Mouse (Mus musculus): ENCODE results near the gene Ppib. TPM values are rescaled to one million over a fixed set of nuclear protein-coding genes. Genes with fewer than 3 reads are reported as not detected.

Gene Ppib
- polyA plus RNA-seq (2012; rRNA removed; ENCODE audit: low replicate concordance) = 202 and 333 TPM in 2 replicates

GRCm38 (mm10) chr9:66059583-66060307 lies at the start of gene Ppib:
TSS of gene Ppib (plus strand) at chr9:66060222.

GRCm38 (mm10) chr9:66069583-66069982 lies 9.6 kb downstream of the Ppib start, which contains the start of gene Snx22:
TSS of gene Snx22 (minus strand) at chr9:66069719.

Other genes with a start within 250 kb of the Ppib start
- 7.5 and 12.5 TPM in 2 replicates for gene Zfp609, start 232.7 kb upstream of the Ppib start, polyA plus RNA-seq (2012; rRNA removed; ENCODE audit: low replicate concordance)
- 0.34 and 9.4 TPM in 2 replicates for gene Pclaf, start 170.0 kb upstream of the Ppib start, polyA plus RNA-seq (2012; rRNA removed; ENCODE audit: low replicate concordance)
- 12.3 and 14.5 TPM in 2 replicates for gene Trip4, start 151.4 kb upstream of the Ppib start, polyA plus RNA-seq (2012; rRNA removed; ENCODE audit: low replicate concordance)
- gene Csnk1g1, start 151.3 kb upstream of the Ppib start, polyA plus RNA-seq (2012; rRNA removed; ENCODE audit: low replicate concordance) = 4.9 and 9.0 TPM in 2 replicates
- gene Snx22, start 9.5 kb downstream of the Ppib start, polyA plus RNA-seq (2012; rRNA removed; ENCODE audit: low replicate concordance) = 1.6 and 3.5 TPM in 2 replicates
- gene Snx1, start 66.4 kb downstream of the Ppib start, polyA plus RNA-seq (2012; rRNA removed; ENCODE audit: low replicate concordance) = 52.9 and 78.0 TPM in 2 replicates
- gene Ciao2a, start 66.4 kb downstream of the Ppib start, polyA plus RNA-seq (2012; rRNA removed; ENCODE audit: low replicate concordance) = 16.5 and 17.4 TPM in 2 replicates
- 9.2 and 11.8 TPM in 2 replicates for gene Dapk2, start 98.0 kb downstream of the Ppib start, polyA plus RNA-seq (2012; rRNA removed; ENCODE audit: low replicate concordance)

All from subcutaneous adipose tissue, adult 2 months (tissue).